Mouse (Mus musculus): ENCODE measurements at regions not wholly inside any gene's neighbourhood (a gene's known extent, or its start where the extent isn't known, plus 50 kb on each side); places are given as distances from the start of the nearest gene placed in this dataset.

GRCm38 (mm10) chr9:33800763-33801162, 684.9 kb upstream of the Kirrel3 start:
- TF ChIP-seq CTCF (IDR thresholded peaks at IDR 0.05; ENCODE audit: extremely low read depth, insufficient read length, insufficient replicate concordance, low read depth, low read length) (no peak), POLR2A (IDR thresholded peaks at IDR 0.05; ENCODE audit: low read depth, low read length) (no peak)
